Mouse (Mus musculus): ENCODE data around the gene Rnf220.

Gene Rnf220

GRCm38 (mm10) chr4:117438064-117438463 lies 58.8 kb downstream of the Rnf220 start:
- DNase-seq (ENCODE audit: low spot score in 2 of 2) = no peak

- no peak for DNase-seq (ENCODE audit: low spot score in 2 of 2)
Observed at GRCm38 (mm10) chr4:117436995-117437660, 59.7 kb downstream of the Rnf220 start.

- DNase-seq (ENCODE audit: low spot score in 2 of 2) = no peak
Observed at GRCm38 (mm10) chr4:117434336-117434735, 62.5 kb downstream of the Rnf220 start.

GRCm38 (mm10) chr4:117429604-117430003 lies 67.2 kb downstream of the Rnf220 start:
- DNase-seq (ENCODE audit: low spot score in 2 of 2) = no peak

GRCm38 (mm10) chr4:117427540-117427939 lies 69.3 kb downstream of the Rnf220 start:
- DNase-seq (ENCODE audit: low spot score in 2 of 2) = no peak

- DNase-seq (ENCODE audit: low spot score in 2 of 2) = no peak
Observed at GRCm38 (mm10) chr4:117421077-117421476, 75.8 kb downstream of the Rnf220 start.

- DNase-seq (ENCODE audit: low spot score in 2 of 2) = no peak
Observed at GRCm38 (mm10) chr4:117416827-117417226, 80.0 kb downstream of the Rnf220 start.

GRCm38 (mm10) chr4:117410049-117410410 lies 86.8 kb downstream of the Rnf220 start:
- DNase-seq (ENCODE audit: low spot score in 2 of 2) = no peak

- no peak for DNase-seq (ENCODE audit: low spot score in 2 of 2)
Observed at GRCm38 (mm10) chr4:117409144-117410048, 87.5 kb downstream of the Rnf220 start.

- DNase-seq (ENCODE audit: low spot score in 2 of 2) = no peak
Observed at GRCm38 (mm10) chr4:117407945-117408344, 88.9 kb downstream of the Rnf220 start.

- no peak for DNase-seq (ENCODE audit: low spot score in 2 of 2)
Observed at GRCm38 (mm10) chr4:117405999-117406398, 90.9 kb downstream of the Rnf220 start.

GRCm38 (mm10) chr4:117405211-117405610 lies 91.6 kb downstream of the Rnf220 start:
- no peak for DNase-seq (ENCODE audit: low spot score in 2 of 2)

- no peak for DNase-seq (ENCODE audit: low spot score in 2 of 2)
Observed at GRCm38 (mm10) chr4:117403411-117403810, 93.4 kb downstream of the Rnf220 start.

- no peak for DNase-seq (ENCODE audit: low spot score in 2 of 2)
Observed at GRCm38 (mm10) chr4:117397128-117397527, 99.7 kb downstream of the Rnf220 start.

GRCm38 (mm10) chr4:117393027-117393426 lies 103.8 kb downstream of the Rnf220 start:
- no peak for DNase-seq (ENCODE audit: low spot score in 2 of 2)

GRCm38 (mm10) chr4:117392391-117392790 lies 104.5 kb downstream of the Rnf220 start:
- no peak for DNase-seq (ENCODE audit: low spot score in 2 of 2)

- DNase-seq (ENCODE audit: low spot score in 2 of 2) = no peak
Observed at GRCm38 (mm10) chr4:117391966-117392365, 104.9 kb downstream of the Rnf220 start.

GRCm38 (mm10) chr4:117390850-117391795 lies 105.7 kb downstream of the Rnf220 start:
- no peak for DNase-seq (ENCODE audit: low spot score in 2 of 2)

- DNase-seq (ENCODE audit: low spot score in 2 of 2) = no peak
Observed at GRCm38 (mm10) chr4:117389264-117390054, 107.4 kb downstream of the Rnf220 start.

- DNase-seq (ENCODE audit: low spot score in 2 of 2) = no peak
Observed at GRCm38 (mm10) chr4:117385247-117385646, 111.6 kb downstream of the Rnf220 start.

- DNase-seq (ENCODE audit: low spot score in 2 of 2) = no peak
Observed at GRCm38 (mm10) chr4:117381846-117382245, 115.0 kb downstream of the Rnf220 start.

All from right cerebral cortex, adult 2 months (tissue).